Mouse (Mus musculus) neutrophil, adult 83 days (primary cell): Measurements from ENCODE around the gene Actl9. TPM values are rescaled to one million over a fixed set of nuclear protein-coding genes. Genes with fewer than 3 reads are reported as not detected.

Experiments
- total RNA-seq, 2 experiments: library from RNA; stranded (reverse); gene quantifications; one replicate each; pipeline ENCODE4 v1.2.4; 2023

Gene Actl9
- not detected for total RNA-seq

DNA sequence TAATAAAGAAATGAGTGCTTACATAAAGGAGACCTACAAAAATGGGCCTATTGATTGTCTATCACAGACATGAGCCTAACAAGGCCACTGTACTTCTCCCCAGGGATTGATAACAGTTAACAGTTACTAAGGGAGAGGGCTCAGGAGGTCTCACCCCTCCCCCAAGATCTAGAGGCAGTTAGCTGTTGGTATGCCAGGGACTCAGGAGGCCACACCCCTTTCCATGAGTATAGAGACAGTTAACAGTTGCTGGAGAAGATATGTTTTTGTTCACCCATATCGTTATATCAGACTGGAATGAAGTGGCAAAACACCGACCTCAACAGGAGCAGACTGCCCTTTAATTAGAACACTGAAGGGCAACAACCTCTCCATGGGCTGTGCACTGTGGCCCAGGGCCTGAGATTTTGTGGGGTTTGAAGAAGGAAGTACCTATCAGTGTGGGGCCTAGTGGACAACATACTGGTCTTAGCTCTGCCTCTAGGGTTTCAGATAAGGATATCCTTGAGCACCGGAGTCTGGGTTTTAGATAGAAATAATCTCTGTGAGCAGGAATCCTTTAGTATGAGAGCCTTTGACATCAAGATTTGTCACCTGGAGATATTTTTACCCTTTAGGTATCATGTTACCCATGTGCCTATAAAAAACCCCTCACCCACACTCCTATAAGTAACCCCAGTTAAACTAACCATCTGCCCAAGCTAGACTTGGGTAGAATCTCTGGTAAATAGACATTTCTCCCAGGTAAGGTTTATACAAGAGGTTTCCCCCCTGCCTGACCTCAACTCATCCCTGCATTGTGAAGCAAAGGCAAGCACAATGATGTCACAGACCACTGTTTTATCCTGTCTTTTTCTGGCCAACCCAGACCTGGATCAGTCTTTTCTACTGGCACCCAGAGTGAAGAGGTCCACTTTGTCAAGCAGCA lies at the start of gene Actl9:
Gene Actl9, plus strand, starts transcription at position 878 of the 928 bp plus-strand sequence.

DNA sequence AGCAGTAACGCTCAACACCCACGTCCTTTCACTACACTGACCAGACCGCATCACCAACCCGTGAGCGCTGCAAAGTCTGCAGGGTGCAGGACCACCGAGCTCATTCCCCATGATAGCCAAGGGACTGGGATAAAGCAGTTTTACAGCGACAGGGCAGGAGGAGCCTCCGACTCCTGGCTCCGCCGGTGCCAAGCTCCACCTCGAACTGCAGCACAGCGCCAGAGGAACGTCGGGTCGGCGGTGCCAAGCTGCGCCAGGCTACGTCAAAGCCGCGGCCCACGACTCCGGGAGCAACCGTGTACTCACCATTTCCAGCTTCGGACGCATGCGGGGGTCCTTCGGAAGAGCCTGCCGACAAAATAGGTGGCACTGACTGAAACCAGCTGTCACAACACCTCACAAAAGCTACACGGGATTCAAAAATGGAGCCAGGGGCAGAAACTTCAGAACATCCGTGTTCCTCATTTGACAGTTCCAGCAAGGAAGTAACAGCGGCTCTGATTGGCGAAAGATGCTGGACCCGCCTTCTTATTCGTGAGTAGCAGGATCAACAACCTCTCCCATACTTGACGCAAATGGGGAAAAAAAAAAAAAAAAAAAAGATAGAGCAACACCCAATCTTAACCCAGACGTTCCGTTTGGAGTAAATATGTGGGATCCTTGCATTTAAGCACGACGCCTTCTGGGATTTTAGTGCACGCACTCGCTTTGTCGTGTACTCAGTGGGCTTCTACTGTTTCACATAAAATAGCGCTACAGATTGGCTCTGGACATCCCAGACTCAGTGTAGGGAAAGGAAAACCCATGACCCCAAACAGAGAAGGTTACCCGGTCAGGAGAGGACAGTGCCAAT lies 38.3 kb upstream of the Actl9 start, which contains the start of gene Zfp101:
Gene Zfp101, minus strand, starts transcription at position 460 of the 853 bp plus-strand sequence.

Other genes with a start within 250 kb of the Actl9 start
- gene Olfr239, start 241.6 kb upstream of the Actl9 start, total RNA-seq, result not detected
- gene Olfr1564, start 211.2 kb upstream of the Actl9 start, total RNA-seq, result not detected
- gene Zfp955a, start 177.8 kb upstream of the Actl9 start, total RNA-seq, result 1 to 10 TPM; 2.4 to 2.9 TPM
- gene Olfr63, start 168.2 kb upstream of the Actl9 start, total RNA-seq, result under 1 TPM in 1 of 2 experiments, not detected in 1; 0.11 TPM
- 1 to 10 TPM; 2.5 to 2.6 TPM for gene Zfp955b, start 143.4 kb upstream of the Actl9 start, total RNA-seq
- 1 to 10 TPM; 4.1 to 6.0 TPM for gene Zfp81, start 74.0 kb upstream of the Actl9 start, total RNA-seq
- gene Zfp101, start 38.3 kb upstream of the Actl9 start, total RNA-seq, result 1 to 10 TPM; 6.0 to 8.0 TPM
- 10 to 100 TPM; 41.3 to 45.8 TPM for gene Adamts10, start 91.3 kb downstream of the Actl9 start, total RNA-seq
- gene Myo1f, start 122.8 kb downstream of the Actl9 start, total RNA-seq, result 100 to 1,000 TPM; 487 to 492 TPM
- 10 to 100 TPM; 57.2 to 61.6 TPM for gene Zfp414, start 196.2 kb downstream of the Actl9 start, total RNA-seq
- gene Pram1, start 205.2 kb downstream of the Actl9 start, total RNA-seq, result 100 to 1,000 TPM; 300 to 315 TPM